Mouse (Mus musculus) kidney, postnatal 14 days (tissue): ENCODE data around the gene Hist3h2ba.

Experiments
- DNase-seq: peaks from one replicate; pipeline ENCODE4 v3.0.0; 2022; ENCODE audit warnings: mixed read lengths

The Hist3h2ba gene

DNA sequence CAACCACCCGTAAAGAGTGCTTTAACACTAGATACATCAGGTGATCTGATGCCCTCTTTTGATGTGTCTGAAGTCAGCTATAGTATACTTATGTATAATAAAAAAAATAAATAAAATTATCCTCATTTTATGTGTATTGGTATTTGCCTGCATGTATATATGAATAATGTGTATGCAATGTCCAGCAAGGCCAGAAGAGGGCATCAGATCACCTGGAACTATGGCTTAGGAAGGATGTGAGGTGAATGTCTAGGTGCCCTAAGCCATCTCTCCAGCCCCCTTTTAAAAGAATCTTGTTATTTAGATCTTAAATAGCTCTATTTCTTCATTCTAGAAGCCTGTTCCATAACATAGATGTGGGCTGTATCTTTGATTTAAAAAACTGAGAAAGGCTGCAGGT is 18.6 kb downstream of the Hist3h2ba start:
- peak; percentile 45 for DNase-seq

DNA sequence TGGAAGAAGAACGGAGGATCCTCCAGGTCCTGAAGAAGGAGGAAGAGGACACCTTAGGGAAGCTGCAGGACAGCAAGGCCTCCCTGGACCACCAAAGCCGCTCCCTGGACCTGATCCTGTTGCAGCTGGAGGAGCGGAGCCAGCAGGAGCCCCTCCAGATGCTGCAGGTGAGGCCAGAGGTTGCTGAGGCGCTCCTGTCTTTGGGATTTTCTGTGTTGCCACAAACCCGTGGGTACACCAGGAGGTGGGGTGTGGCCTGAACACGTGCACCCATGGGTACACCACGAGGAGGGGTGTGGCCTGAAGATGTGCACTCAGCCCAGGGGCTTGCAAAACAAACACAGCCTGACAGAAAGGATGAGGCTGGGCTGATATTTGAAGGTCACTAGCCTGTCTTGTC is 19.8 kb downstream of the Hist3h2ba start:
- DNase-seq = no peak

DNA sequence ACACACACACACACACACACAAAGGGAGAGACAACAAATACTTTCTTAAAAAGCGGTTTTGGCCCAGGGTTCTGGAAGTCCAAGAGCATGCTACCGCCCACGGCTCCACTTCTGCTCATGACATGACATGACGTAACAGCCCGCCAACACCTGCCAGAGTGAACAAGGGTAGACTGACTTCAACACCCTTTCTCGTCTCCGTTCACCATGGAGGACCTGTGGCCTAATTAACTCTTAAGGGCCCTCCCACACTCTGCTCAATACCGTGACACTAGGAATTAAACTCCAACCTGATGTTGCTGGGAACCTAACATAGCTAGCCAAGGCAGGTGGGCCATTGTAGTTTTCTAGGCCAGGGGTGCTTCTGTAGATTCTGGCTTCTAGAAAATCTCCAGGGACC is 20.3 kb downstream of the Hist3h2ba start:
- DNase-seq = no peak

DNA sequence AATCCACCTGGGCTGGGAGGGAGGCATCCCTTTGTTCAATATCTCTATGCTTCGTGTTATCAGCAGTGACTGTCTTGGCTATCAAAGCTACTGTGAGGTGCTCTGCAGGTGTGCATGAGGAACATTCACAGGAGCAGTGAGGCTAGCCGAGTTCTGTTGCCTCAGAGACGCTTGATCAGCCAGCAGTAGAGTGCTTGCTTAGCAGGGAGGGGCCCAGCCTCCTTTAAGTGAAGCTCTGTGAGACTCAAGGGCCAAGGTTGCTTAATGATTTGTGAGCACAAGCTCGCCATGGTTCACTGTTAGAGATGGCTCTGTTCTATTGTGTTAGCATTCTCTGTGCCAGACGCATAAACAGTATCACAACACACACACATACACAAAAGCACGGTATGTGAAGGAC is 20.9 kb downstream of the Hist3h2ba start:
- DNase-seq = peak; percentile 72

DNA sequence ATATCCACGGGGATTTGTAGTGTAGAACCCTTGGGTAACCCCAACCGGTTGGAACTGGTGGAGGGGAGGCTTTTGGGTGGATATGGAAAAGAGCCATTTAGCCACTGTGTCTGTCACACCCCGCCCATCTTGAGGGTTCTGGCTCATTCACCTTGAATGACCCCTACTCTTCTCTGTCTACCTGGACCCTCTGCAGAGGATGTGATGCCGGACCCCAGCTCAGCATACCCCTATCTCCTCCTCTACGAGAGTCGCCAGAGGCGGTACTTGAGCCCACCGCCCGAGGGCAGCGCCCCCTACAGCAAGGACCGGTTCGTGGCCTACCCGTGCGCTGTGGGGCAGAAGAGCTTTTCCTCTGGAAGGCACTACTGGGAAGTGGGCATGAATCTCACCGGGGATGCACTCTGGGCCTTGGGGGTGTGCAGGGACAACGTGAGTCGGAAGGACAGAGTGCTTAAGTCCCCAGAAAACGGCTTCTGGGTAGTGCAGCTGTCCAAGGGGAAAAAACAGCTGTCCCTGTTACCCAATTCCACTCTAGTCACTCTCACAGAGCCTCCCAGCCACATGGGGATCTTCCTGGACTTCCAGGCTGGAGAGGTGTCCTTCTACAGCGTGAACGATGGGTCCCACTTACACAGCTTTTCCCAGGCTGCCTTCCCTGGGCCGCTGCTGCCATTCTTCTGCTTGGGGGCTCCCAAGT is 22.3 kb downstream of the Hist3h2ba start:
- no peak for DNase-seq

DNA sequence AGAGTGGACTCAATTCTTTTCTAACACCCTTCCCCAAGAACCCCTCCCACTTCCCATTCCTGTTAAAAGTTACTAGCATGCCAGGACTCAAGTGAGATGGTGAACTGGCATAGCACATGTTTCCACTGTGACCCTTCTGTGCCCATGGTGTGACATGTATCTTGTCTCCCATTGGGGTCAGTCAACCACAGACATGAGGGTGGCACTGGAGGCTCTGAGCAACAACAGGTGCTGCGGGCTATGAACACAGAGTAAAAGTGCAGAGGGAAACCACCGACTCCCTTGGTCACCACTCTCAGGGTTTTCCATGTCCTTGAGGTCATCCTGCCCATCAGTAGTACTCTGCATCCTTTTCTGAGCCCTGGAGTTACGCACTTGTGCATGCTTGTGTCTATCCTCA is 23.1 kb downstream of the Hist3h2ba start:
- no peak for DNase-seq

DNA sequence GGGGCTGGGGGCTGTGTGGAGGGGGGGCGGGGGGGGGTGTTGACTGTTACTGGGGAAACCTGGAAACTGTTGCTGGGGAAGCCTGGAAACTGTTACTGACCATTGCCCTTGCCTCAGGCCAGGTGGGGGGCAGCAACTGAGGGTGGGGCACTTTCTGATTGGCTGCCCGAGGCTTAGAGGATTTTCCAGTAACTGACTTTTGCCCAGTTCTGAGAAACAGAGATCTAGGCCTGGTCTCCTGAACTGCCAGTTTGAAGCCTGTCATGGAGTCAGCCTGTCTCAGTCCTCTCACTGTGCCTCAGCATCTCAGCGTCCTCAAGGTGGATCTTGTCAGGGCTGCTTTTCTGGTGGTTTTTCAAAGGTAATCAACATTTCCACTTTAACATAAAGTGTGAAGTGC is 25.7 kb downstream of the Hist3h2ba start:
- DNase-seq = no peak

DNA sequence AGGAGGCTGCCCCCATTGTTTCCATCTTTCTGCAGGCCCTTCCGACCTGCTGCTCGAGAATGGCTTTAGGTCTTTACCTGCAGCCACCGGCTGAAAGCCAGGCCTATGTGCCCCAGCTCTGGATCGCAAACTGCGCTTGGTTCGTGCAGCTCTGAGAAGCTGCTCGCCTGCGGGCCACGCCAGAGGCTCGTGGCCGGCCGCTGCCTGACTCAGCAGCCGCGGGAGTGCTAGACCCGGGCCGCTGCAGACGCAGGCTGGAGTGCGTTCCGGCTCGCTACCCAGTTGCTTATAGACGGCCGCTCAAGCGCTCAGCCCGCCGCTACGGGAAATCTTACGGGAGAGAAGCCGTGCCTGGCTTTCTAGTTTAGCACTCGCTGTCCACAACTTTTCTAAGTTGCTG is 28.4 kb downstream of the Hist3h2ba start:
- peak; percentile 52 for DNase-seq

DNA sequence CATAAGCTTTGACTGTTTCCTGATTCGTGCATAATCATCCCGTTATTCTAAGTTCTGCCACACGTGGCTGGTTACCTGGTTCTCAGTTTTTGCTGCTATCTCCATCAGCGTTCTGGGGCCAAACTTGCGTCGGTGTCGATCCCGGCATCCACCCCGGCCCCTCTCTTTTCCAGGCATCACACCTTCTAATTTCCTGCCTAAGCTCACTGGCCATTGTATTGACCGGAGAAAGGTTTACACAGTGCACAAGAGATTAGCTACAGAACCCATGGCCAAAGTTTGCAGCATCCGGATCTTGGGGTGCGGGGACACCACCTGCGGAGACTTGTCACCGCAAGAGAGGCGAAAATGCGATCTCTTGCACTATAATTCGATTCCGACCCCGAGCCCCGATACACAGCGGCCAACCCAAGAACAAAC is 28.9 kb downstream of the Hist3h2ba start:
- DNase-seq = no peak

DNA sequence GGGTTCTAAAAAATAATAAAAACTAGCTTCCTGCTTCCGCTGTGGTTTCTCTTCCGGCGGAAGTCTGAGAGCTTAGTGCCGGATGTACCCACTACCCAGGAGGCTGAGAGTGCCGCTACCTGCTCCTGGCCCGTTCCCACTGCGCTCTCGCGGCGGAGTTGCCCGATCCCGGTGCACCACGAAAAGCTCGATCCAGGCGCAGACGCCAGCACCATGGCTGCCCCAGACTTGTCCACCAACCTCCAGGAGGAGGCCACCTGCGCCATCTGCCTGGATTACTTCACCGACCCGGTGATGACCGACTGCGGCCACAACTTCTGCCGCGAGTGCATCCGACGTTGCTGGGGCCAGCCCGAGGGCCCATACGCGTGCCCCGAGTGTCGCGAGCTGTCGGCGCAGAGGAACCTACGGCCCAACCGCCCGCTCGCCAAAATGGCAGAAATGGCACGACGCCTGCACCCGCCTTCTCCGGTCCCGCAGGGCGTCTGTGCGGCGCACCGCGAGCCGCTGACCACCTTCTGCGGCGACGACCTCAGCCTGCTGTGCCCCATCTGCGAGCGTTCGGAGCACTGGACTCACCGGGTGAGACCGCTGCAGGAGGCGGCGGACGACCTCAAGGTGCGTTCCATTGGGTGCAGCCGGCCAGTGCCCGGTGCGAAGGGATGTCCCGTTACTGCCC is 29.4 kb downstream of the Hist3h2ba start, which contains the start of gene Trim11:
Gene Trim11, plus strand, starts transcription at position 67 of the 679 bp plus-strand sequence.
- peak; percentile 71 for DNase-seq

DNA sequence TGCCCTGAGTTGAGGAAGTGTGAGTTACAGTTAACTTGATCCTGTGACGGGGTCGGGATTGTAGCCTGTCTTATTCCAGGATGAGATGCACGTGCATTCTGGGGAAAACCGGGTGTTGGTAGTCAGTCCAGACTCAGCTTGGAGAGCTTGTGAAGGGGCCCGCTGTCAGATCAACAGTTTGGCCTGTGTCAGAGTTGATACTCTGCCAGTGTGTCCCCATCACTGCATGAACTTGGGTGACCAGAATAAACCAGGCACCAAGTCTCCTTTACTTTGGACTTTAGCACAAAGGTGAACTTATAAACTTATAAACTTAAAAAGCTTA is 29.9 kb downstream of the Hist3h2ba start:
- no peak for DNase-seq

DNA sequence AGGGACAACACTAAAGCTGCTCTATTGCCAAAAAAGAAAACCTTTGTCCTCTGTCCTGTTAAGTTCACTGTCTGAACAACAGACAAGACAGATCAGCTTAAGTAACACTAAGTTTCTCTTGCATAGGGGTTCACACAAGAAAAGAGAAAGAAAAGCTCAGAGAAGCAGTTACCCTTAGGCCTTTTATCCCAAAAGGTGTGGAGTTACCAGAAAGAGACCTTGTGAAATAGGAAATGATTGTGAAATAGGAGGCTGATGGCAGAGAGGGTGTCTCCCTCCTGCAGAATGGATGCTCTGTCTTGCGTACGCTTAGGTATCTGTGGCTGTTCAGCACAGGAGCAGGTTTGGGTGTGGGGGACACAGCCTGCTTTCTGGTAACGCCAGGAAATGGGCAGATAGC is 30.5 kb downstream of the Hist3h2ba start:
- DNase-seq = no peak

DNA sequence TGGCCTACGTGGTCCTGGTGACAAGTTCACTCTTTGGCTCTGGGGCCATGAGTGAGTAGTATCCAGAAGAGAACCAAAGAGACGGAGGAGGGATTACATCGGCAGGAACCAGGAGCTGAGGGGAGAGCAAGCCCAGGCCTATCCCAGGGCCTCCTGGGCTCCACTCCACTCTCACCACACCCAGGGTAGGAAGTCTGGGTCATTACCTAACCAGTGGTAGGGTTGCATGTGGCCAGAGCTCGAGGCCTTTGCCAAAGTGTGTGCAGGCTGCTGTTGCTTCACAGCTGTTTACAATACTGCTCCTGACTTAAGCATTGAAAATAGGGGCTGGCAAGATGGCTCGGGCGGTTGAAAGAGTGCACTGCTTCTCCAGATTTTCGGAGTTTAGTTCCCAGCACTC is 30.9 kb downstream of the Hist3h2ba start:
- DNase-seq = no peak

DNA sequence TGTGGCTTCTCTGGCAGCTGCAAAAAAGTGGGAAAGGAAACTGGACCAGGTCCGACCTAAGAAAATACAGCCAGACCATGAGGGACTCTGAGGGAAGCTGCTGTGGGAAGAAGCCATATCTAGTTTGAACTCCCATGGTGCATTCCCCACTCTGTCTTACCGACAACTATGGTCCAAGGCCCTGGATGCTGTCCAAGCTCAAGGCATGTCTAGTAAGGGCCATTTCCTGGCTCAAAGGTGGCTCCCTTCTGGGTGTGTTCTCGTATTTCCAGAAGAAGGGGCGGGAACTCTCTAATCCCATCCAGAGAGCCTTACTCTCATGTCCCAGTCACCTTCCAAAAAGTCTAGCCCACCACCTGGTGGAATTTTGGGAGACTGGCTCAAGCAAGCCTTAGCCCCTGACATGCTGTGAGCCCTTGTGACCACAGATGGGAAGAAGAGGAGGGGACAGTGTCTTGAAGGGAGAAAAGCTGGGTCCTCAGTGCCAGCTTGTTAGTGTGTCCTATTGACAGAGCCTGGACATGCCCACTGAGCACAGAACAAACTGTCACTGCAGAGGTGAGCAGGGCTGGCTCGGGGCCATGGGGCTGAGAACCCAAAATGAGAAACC is 31.8 kb downstream of the Hist3h2ba start:
- peak; percentile 73 for DNase-seq

DNA sequence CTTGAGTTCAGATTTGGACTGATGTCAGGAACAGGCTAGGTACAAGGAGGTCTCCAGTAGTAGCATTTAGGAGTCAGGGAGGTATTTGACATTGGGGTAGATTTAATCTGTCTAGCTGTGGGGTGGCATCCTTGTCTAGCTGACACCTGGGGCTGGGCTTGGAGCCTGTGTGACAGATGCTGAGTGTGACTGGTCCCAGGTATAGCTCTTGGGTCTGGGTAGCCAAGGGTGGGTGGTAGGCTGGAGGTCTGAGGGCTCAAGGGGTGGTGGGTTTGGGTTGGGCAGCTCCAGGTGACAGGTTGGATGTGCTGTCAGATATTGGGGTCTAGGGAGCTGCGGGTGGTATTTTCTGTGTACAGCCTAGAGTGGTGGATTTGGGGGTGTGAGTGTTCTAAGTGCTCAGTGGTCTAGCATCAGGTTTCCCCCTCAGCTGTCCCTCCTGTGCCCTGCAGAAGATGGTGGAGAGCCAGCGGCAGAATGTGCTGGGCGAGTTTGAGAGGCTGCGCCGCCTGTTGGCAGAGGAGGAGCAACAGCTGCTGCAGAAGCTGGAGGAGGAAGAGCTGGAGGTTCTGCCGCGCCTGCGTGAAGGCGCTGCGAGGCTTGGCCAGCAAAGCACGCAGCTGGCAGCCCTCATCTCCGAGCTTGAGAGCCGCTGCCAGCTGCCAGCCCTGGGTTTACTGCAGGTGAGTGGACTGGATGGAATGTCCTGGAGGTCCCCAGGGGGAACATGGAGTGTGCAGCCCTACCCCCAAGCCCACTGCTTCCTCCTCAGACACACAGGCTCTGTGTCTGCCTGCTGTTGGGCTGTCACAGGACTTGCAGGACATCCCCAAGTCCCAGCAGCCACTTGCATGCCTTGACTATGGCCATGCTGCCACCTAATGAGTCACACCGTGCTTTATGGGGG is 33.1 kb downstream of the Hist3h2ba start:
- peak; percentile 43 for DNase-seq

DNA sequence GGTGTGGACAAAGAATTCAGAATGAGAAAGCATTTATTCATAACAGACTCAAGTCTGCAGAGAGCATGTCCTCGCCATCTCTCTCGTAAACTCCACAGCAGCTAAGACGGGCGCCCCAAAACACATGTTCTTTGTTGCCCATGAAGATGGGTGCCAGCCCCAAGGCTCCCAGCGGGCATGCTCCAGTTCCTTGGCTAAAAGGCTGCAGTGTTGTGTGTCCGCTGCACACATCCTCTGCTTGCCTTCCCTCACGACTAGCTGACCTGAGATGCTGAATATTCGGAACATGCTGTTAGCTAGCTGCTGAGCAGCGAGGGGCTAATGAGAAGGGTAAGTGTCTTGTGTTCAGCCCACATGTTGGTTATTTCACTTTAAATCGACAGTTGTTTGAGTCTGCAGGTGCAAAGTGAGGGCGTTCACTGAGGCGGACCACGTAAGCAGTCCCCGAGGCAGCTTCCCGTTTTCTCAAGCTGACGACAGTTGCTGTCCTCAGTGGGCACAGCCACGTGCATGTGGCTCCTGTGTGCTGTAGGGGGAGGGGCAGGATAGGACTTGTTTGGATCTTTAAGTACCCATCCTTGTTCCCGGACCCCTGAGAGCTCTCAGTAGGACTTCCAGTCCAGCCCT is 33.9 kb downstream of the Hist3h2ba start:
- no peak for DNase-seq

DNA sequence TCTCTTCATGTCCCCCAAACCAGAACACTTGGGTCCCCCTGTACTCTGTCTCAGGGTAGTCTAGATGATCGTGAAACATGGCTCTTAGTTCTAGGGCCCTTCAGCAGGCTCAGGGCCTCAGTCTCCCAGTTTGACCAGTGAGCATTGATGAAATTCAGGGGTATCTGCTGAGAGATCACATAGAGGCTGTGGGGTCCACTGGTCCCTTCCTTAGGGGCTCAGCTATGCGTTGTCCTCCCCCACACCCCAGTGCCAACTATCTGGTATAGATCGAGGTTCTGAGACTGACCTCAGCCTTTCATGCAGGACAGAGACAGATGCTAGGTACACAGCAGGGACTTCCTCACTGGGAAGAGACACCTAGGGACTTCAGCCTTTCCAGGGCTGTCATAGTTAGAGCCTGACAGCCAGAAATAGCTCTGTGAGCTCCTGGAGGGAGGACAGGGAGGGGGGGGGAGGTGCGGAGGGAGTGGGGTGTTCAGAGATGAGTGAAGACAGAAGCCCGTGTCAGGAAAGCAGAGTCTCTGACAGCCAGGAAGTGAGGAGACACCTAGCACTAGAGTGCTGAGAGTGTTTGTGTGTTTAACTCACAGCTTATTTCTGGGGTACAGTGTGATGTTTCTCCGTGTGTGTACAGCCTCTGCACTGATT is 35.1 kb downstream of the Hist3h2ba start:
- no peak for DNase-seq

DNA sequence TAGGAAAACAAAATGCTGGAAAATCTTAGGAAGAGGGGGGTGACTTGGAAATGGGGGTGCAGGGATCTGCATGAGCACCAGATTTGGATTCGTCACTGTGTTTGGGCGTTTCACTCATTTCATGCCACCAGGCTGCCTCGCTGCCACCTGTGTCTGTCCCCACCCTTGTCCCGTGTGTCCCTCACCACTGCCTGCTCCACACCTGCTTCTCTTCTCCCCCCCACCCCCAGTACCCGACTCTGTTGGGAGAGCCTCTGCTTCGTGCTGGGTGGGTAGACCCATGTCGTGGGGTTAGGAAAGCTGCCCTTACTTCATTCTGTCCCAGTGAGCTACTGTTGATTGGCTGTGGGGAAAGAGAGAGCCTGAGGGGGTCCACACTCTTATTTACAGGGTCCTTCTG is 35.9 kb downstream of the Hist3h2ba start:
- no peak for DNase-seq

DNA sequence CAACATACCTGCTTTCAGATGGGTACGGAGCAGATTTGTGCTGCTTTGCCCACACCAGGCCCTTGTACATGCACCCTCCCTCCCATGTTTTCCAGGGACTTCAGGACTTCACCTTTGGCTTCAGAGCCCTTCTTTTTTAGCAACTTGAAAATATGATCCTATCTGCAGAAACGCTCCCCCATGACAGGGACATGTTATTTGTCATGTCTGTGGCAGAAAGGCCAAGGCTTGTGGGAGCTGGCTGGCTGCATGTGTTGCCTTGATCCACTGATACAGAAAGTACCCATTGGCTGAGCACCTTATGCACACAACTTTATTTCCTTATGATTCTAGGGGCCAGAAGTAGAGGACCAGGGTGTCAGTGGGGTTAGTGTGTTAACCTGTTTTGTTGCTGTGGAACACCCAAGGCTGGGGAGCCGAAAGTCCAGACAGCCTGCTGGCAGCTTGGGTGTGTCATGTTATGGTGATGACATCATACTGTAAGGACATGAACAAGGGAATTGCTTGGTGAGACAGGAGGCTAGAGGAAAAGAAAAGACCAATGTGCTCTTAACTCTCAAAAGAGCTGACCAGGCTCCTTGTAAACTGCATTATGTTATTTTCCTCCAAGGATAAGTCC is 36.7 kb downstream of the Hist3h2ba start:
- no peak for DNase-seq

DNA sequence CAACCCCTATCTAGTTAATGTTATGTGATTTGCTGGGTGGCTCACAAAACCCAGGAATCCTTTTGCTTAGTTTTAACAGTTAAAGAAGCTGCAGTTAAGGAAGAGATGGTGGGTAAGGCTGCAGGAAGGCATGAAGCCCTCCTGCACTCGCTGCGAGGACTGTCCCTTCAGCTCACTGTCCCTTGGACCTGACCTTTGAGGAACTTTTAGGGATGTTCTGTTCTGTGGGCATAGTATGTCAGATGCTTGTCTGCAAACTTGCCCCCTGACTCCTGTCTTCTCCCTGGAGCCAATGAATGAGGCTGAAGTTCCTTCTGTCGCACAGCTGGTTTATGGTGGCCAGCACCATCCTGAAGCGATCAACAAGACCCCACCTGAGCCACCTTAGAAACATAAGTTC is 40.4 kb downstream of the Hist3h2ba start:
- DNase-seq = no peak

DNA sequence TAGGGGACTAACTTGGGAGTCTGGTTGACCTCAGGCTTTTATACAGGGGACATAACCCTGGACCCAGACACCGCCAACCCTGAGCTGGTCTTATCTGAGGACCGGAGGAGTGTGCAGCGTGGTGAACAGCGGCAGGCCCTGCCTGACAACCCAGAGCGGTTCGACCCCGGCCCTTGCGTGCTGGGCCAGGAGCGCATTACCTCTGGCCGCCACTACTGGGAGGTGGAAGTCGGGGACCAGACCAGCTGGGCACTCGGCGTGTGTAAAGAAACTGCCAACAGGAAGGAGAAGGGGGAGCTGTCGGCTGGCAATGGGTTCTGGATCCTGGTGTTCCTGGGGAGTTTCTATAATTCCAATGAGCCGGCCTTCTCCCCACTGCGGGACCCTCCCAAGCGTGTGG is 41.4 kb downstream of the Hist3h2ba start:
- DNase-seq = no peak

DNA sequence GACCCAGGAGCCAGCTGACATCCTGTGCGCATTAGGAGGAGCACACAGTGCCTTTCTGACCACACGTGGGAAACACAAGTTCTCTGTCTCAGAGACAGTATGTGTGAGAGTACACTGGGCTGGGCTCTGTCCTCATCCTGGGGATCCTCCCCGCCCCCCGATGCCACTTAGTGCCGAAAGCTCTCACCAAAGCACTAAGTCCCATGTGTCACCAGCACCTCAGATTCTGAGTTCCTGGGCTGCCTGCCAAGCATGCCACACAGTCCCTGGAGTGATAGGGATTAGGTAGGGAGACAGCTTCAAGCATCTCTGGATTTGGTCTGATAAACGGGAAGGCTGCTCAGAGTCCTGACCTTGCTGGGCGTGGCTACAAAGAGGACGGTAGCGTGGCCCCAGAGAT is 42.1 kb downstream of the Hist3h2ba start:
- DNase-seq = no peak
